Mouse (Mus musculus): ENCODE measurements around the gene Duoxa2. TPM values are rescaled to one million over a fixed set of nuclear protein-coding genes. Genes with fewer than 3 reads are reported as not detected.

Duoxa2 gene
- polyA plus RNA-seq, 1 experiment from 2014 or later, result not detected

- in situ Hi-C loops (cut with MboI; ENCODE audit: low pct_unique_long_range_greater_than_20kb), result no loop called here
- ATAC-seq (no peak), DNase-seq (ENCODE audit: low read depth, low spot score) (no peak)
- POLR2A ChIA-PET, result interaction anchor here (0.6 kb wide), 1 partner anchor 214 kb away, joined by 3 read pairs; no protein-coding TSS in a partner anchor
- H3K27me3 ChIP-seq, result peaks cover 31% of the 10 kb centered on the region
- CTCF ChIA-PET, result no interaction called here
- no peak for TF ChIP-seq CTCF (IDR thresholded peaks at IDR 0.05)
Observed at GRCm38 (mm10) chr2:122298096-122298499, 602 bp upstream of the Duoxa2 start, which contains the start of gene Duox2. Duox2 (minus strand) TSS chr2:122298449.

GRCm38 (mm10) chr2:122299911-122300655 lies 1.4 kb downstream of the Duoxa2 start:
- POLR2A ChIA-PET, result no interaction called here
- H3K27me3 ChIP-seq, result peaks cover 31% of the 10 kb centered on the region
- TF ChIP-seq CTCF (IDR thresholded peaks at IDR 0.05), result no peak

GRCm38 (mm10) chr2:122300656-122301020 lies 1.9 kb downstream of the Duoxa2 start:
- DNase-seq (ENCODE audit: low read depth, low spot score) (no peak), ATAC-seq (no peak)
- in situ Hi-C loops (cut with MboI; ENCODE audit: low pct_unique_long_range_greater_than_20kb), result no loop called here
- ChIA-PET CTCF (no interaction called here), POLR2A (no interaction called here)
- H3K27me3 ChIP-seq, result peaks cover 31% of the 10 kb centered on the region
- TF ChIP-seq CTCF (IDR thresholded peaks at IDR 0.05), result no peak

More at GRCm38 (mm10) chr2:122299911-122300655, 1.4 kb downstream of the Duoxa2 start:
- CTCF ChIA-PET, result no interaction called here
- DNase-seq (ENCODE audit: low read depth, low spot score) (no peak), ATAC-seq (no peak)
- in situ Hi-C loops (cut with MboI; ENCODE audit: low pct_unique_long_range_greater_than_20kb), result no loop called here

- ChIA-PET POLR2A (no interaction called here), CTCF (no interaction called here)
- in situ Hi-C loops (cut with MboI; ENCODE audit: low pct_unique_long_range_greater_than_20kb), result no loop called here
- ATAC-seq, result no peak
- DNase-seq (ENCODE audit: low read depth, low spot score), result no peak
- no peak for TF ChIP-seq CTCF (IDR thresholded peaks at IDR 0.05)
- H3K27me3 ChIP-seq, result peaks cover 31% of the 10 kb centered on the region
Observed at GRCm38 (mm10) chr2:122301081-122301920, 2.6 kb downstream of the Duoxa2 start.

GRCm38 (mm10) chr2:122301921-122302573 lies 3.3 kb downstream of the Duoxa2 start:
- in situ Hi-C loops (cut with MboI; ENCODE audit: low pct_unique_long_range_greater_than_20kb), result no loop called here
- TF ChIP-seq CTCF (IDR thresholded peaks at IDR 0.05), result no peak
- H3K27me3 ChIP-seq, result peaks cover 31% of the 10 kb centered on the region

GRCm38 (mm10) chr2:122302574-122303241 lies 4.0 kb downstream of the Duoxa2 start:
- ChIA-PET CTCF (interaction anchor here (0.8 to 2.5 kb wide), 25 partner anchors 9 to 279 kb away, joined by 3 to 11 read pairs (median 4); partner anchors contain the start of gene Duox1), POLR2A (no interaction called here)
- TF ChIP-seq CTCF (IDR thresholded peaks at IDR 0.05), result no peak
- no peak for DNase-seq (ENCODE audit: low read depth, low spot score)
- peaks cover 24% of the 10 kb centered on the region for H3K27me3 ChIP-seq
- peak; percentile 55 for ATAC-seq
- in situ Hi-C loops (cut with MboI; ENCODE audit: low pct_unique_long_range_greater_than_20kb), result no loop called here

More at GRCm38 (mm10) chr2:122301921-122302573, 3.3 kb downstream of the Duoxa2 start:
- DNase-seq (ENCODE audit: low read depth, low spot score) (no peak), ATAC-seq (no peak)
- ChIA-PET POLR2A (no interaction called here), CTCF (interaction anchor here (0.9 to 2.5 kb wide), 20 partner anchors 8 to 133 kb away, joined by 3 to 11 read pairs (median 5); no protein-coding TSS in a partner anchor)

- no peak for ATAC-seq
- ChIA-PET POLR2A (no interaction called here), CTCF (interaction anchor here (0.9 to 2.5 kb wide), 4 partner anchors 14 to 109 kb away, joined by 3 to 11 read pairs (median 3); no protein-coding TSS in a partner anchor)
- no peak for DNase-seq (ENCODE audit: low read depth, low spot score)
- peaks cover 10% of the 10 kb centered on the region for H3K27me3 ChIP-seq
- in situ Hi-C loops (cut with MboI; ENCODE audit: low pct_unique_long_range_greater_than_20kb), result no loop called here
- no peak for TF ChIP-seq CTCF (IDR thresholded peaks at IDR 0.05)
Observed at GRCm38 (mm10) chr2:122304544-122304943, 5.8 kb downstream of the Duoxa2 start.

- no peak for TF ChIP-seq CTCF (IDR thresholded peaks at IDR 0.05)
- DNase-seq (ENCODE audit: low read depth, low spot score), result no peak
- ChIA-PET POLR2A (no interaction called here), CTCF (interaction anchor here (0.9 to 1.1 kb wide), 2 partner anchors 69 to 110 kb away, joined by 3 read pairs; no protein-coding TSS in a partner anchor)
- in situ Hi-C loops (cut with MboI; ENCODE audit: low pct_unique_long_range_greater_than_20kb), result no loop called here
- H3K27me3 ChIP-seq, result peaks cover 3% of the 10 kb centered on the region
- ATAC-seq, result no peak
Observed at GRCm38 (mm10) chr2:122305097-122305892, 6.6 kb downstream of the Duoxa2 start.

- ChIA-PET CTCF (interaction anchor here (1.1 kb wide), 1 partner anchor 70 kb away, joined by 3 read pairs; no protein-coding TSS in a partner anchor), POLR2A (no interaction called here)
- ATAC-seq (peak; percentile 62), DNase-seq (ENCODE audit: low read depth, low spot score) (peak; percentile 60)
- TF ChIP-seq CTCF (IDR thresholded peaks at IDR 0.05), result no peak
- in situ Hi-C loops (cut with MboI; ENCODE audit: low pct_unique_long_range_greater_than_20kb), result no loop called here
- H3K27me3 ChIP-seq, result no peaks in the 10 kb centered on the region
Observed at GRCm38 (mm10) chr2:122306184-122306583, 7.5 kb downstream of the Duoxa2 start.
